Mouse (Mus musculus): ENCODE results near the gene Fam221a. TPM values are rescaled to one million over a fixed set of nuclear protein-coding genes. Genes with fewer than 3 reads are reported as not detected.

Gene Fam221a
- polyA plus RNA-seq, 1 experiment from 2014 or later: 4.6 TPM

DNA sequence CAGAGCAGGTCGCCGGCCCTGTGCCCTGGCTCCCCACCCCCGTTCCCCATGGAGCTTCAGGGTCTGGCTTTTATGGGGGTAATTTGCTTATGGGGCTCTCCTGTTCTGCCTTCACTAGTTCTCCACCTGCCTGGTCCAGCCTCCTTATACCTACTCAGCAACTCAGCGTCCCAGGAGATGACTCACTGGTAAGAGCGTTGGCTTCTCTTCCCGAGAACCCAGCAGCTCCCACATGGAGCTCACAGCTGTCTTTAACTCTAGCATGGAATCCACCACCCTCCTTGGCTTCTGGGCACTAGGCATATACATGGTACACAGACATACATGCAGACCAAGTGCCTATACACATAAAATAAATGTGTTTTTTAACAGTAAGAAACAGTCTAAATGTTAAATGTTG, 28.4 kb upstream of the Fam221a start:
- Histone ChIP-seq H3K4me3 (peak overlapping the region; percentile 21; the same call in 1 of the 2 replicates), H3K4me1 (peaks cover 11% of the 10 kb centered on the region), H3K9me3 (replicated peaks) (no peaks in the 10 kb centered on the region), H3K36me3 (no peaks in the 10 kb centered on the region), H3K27me3 (ENCODE audit: low read depth, poor library complexity, severe bottlenecking) (no peaks in the 10 kb centered on the region), H3K27ac (no peak overlapping the region)
- no peak for DNase-seq (ENCODE audit: low spot score)
- WGBS: 33% methylated on average over 6 of the region's 6 CpGs

DNA sequence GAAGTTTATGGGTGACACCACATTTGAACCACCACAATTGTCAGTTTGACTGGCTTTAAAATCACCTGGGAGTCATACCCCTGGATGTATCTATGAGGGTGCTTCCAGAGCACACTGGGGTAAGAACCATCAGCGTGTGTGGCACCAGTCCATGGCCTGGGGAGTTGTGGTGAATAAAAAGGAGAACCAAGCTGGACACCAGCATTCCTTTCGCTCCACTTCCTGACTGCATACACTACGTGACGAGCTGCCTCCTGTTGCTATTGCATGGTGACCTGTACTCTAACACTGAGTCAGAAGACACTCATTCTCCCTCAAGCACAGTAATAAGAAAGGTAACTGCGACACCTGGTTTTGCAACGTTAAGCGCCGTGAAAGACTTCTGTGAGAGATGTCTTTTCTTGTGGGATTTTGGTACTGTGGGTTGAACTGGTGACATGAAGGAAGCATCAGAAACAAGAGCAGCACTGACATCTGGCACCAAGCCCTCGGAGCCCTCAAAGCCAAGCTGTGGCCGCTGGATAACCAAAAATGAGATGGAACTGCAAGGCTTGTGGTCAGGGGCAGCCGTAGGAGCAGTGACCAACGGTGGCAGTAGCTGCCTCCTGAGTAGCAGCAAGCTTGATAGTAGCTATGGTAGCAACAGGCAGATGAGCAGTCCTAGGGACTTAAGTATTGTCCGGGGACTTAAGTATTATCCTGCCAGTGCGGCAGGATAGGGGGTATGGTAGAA, 23.6 kb upstream of the Fam221a start:
- Histone ChIP-seq H3K4me3 (no peak overlapping the region), H3K9me3 (replicated peaks) (no peaks in the 10 kb centered on the region), H3K27ac (no peak overlapping the region), H3K4me1 (peaks cover 4% of the 10 kb centered on the region), H3K27me3 (ENCODE audit: low read depth, poor library complexity, severe bottlenecking) (no peaks in the 10 kb centered on the region), H3K36me3 (no peaks in the 10 kb centered on the region)
- WGBS: 84% methylated on average over 14 of the region's 14 CpGs
- no peak for DNase-seq (ENCODE audit: low spot score)

DNA sequence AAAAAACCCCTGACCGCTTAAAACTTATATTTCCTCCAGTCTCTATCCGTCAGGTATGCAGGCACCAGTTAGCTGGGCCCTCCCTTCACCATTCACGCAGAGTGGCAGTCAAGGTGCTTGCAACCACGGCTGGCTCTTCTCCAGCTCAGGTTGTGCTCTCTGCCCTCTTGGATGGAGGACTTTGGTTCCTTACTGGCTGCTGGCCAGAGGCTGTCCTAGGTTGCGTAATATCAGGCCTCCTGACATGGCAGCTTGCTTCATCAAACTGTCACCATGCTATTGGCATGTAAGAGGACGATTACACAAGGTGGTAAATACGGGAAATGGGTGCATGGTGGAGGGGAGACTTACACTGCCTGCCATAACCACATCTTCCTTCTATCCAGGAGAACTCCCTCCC, 17.7 kb upstream of the Fam221a start:
- no peak for DNase-seq (ENCODE audit: low spot score)
- WGBS: 94% methylated on average over 7 of the region's 7 CpGs
- Histone ChIP-seq H3K36me3 (no peaks in the 10 kb centered on the region), H3K4me3 (no peak overlapping the region), H3K4me1 (no peaks in the 10 kb centered on the region), H3K27ac (no peak overlapping the region), H3K27me3 (ENCODE audit: low read depth, poor library complexity, severe bottlenecking) (no peaks in the 10 kb centered on the region), H3K9me3 (replicated peaks) (no peaks in the 10 kb centered on the region)

DNA sequence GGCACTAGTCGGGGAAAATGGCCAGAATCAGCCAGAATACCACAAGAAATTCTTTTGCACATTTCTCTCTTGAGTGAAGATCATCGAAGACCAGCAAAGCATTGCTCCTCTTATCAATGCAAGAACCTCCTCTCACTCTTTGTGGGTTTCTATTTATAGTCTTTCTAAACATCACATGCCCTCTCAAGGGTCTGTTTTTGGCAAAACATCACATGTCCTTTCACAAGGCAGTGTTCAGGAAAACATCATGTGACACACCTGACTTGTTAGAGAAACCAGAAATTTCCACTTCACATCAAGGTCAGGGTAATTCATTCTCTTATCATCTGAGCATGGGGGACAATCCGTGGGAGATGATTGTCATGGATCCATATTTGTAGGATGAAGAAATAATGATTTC, 12.9 kb upstream of the Fam221a start:
- Histone ChIP-seq H3K9me3 (replicated peaks) (no peaks in the 10 kb centered on the region), H3K36me3 (no peaks in the 10 kb centered on the region), H3K27me3 (ENCODE audit: low read depth, poor library complexity, severe bottlenecking) (no peaks in the 10 kb centered on the region), H3K4me1 (no peaks in the 10 kb centered on the region), H3K27ac (no peak overlapping the region), H3K4me3 (no peak overlapping the region)
- 93% methylated on average over 3 of the region's 3 CpGs for WGBS
- no peak for DNase-seq (ENCODE audit: low spot score)

DNA sequence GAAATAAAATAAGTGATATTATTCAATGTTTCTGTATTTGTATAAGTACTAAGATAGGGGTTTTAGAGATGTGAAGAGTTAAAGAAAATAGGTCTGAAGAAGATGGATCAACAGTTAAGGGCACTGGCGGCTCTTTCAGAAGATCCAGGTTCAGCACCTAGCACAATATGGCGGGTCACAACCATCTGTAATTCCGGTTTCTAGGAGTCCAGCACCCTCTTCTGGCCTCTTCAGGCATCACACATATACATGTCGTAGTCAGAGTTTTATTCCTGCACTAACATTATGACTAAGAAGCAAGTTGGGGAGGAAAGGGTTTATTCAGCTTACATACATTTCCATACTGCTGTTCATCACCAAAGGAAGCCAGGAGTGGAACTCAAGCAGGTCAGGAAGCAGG, 12.4 kb upstream of the Fam221a start:
- Histone ChIP-seq H3K4me1 (no peaks in the 10 kb centered on the region), H3K9me3 (replicated peaks) (no peaks in the 10 kb centered on the region), H3K4me3 (no peak overlapping the region), H3K27me3 (ENCODE audit: low read depth, poor library complexity, severe bottlenecking) (no peaks in the 10 kb centered on the region), H3K27ac (no peak overlapping the region), H3K36me3 (no peaks in the 10 kb centered on the region)
- no peak for DNase-seq (ENCODE audit: low spot score)
- WGBS: 57% methylated on average over 4 of the region's 4 CpGs

DNA sequence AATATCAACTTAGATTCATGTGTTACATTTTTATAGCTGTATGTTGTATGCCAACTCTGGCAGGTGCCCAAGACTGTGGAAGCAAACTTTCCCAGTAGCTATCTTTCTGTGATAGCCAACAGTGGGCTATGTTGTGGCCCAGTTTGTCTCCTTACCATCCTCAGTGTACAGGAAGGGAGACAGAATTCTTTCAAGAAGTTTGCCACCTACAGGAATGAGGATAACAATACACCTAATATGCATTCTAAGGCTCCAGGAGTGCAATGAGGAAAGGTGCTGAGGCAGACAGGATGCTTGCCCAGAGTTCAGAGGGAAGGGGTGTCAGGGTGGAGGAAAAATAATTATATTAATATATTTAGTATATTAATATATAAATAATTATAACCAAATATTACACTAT, 7.1 kb upstream of the Fam221a start:
- Histone ChIP-seq H3K9me3 (replicated peaks) (no peaks in the 10 kb centered on the region), H3K4me1 (peaks cover 7% of the 10 kb centered on the region; the same call in 1 of the 2 replicates), H3K4me3 (no peak overlapping the region), H3K27me3 (ENCODE audit: low read depth, poor library complexity, severe bottlenecking) (no peaks in the 10 kb centered on the region), H3K36me3 (no peaks in the 10 kb centered on the region), H3K27ac (no peak overlapping the region)
- DNase-seq (ENCODE audit: low spot score): no peak

DNA sequence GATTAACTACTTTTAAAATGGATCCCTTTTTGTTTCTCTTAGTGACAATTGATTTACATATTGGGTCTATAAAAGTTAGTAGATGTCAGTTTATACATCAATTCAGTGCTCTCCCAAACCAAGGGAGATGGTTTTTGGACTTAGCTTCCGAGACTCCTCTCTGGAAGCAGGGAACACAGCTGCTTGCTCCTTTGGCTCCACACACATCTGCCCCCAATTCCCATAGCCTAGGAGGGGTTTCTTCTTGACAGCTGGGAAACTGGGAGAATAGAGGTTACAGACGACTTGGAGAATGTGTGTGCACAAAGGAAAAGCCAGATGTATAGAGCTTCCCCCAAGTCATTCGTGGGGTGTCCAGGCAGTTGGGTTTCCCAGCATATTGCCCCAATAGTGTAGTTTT, 673 bp downstream of the Fam221a start:
- no peak for DNase-seq (ENCODE audit: low spot score)
- 50% methylated on average over 3 of the region's 3 CpGs for WGBS
- Histone ChIP-seq H3K9me3 (replicated peaks) (no peaks in the 10 kb centered on the region), H3K4me3 (peak overlapping the region; percentile 69), H3K27ac (peak overlapping the region; percentile 90), H3K36me3 (no peaks in the 10 kb centered on the region), H3K4me1 (peaks cover 16% of the 10 kb centered on the region), H3K27me3 (ENCODE audit: low read depth, poor library complexity, severe bottlenecking) (no peaks in the 10 kb centered on the region)

DNA sequence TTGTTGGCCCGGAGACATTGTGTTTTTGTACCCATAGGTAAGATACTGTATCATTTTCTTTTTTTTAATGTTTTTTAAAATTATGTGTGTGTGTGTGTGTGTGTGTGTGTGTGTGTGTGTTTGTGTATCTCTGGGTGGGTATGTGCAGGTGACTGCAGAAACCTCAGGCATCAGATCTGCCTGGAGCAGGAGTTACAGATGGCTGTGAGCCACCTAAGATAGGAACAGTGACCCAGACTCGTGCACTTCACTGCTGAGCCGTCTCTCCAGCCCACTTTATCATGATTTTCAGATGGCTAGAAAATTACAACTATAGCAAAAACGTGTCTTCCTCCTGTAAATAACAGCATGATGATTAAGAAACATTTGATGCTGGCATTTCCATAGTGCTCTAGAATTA, 5.2 kb downstream of the Fam221a start:
- 84% methylated on average over 4 of the region's 4 CpGs for WGBS
- Histone ChIP-seq H3K4me3 (no peak overlapping the region), H3K9me3 (replicated peaks) (no peaks in the 10 kb centered on the region), H3K27me3 (ENCODE audit: low read depth, poor library complexity, severe bottlenecking) (no peaks in the 10 kb centered on the region), H3K36me3 (no peaks in the 10 kb centered on the region), H3K27ac (no peak overlapping the region), H3K4me1 (peaks cover 10% of the 10 kb centered on the region)
- DNase-seq (ENCODE audit: low spot score): no peak

DNA sequence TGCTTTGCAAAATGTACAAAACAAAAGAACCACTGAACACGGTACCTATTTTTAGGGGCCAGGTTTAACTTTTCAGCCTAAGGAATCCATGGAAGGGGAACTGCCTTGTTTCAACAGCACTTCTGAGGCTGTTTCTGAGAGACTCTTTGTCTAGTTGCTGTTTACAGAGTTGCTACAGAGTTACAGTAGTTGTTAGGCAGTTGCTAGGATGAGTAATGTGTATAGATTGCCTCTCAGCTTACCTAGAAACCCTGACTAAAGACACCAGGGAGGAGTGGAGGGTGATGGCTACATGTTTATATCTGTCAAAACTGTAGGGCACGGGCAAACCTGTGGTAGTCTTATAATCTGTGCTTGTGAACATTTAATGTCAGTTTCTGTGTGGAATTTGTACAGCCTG, 6.4 kb downstream of the Fam221a start:
- Histone ChIP-seq H3K27me3 (ENCODE audit: low read depth, poor library complexity, severe bottlenecking) (no peaks in the 10 kb centered on the region), H3K4me3 (no peak overlapping the region), H3K9me3 (replicated peaks) (no peaks in the 10 kb centered on the region), H3K4me1 (no peaks in the 10 kb centered on the region), H3K27ac (no peak overlapping the region), H3K36me3 (no peaks in the 10 kb centered on the region)
- WGBS: 87% methylated on average over 2 of the region's 2 CpGs
- DNase-seq (ENCODE audit: low spot score): no peak

DNA sequence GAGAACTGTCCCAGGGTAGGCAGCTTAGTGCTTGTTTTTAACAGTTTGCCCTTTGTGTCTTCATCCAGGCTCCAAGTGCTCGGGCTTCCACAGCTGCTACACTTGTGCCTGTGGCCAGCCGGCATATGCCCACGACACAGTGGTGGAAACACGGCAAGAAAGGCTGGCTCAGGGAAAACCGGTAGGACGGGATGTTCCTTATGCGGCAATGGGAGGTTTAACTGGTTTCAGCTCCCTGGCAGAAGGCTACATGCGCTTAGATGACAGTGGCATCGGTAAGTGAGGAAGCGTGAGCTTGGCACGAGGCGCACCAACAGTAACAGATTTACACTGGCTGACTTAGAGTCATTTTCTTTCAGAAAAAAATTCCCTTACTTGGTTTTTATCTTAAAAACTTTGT, 10.8 kb downstream of the Fam221a start:
- Histone ChIP-seq H3K4me3 (no peak overlapping the region), H3K27me3 (ENCODE audit: low read depth, poor library complexity, severe bottlenecking) (no peaks in the 10 kb centered on the region), H3K4me1 (no peaks in the 10 kb centered on the region), H3K36me3 (no peaks in the 10 kb centered on the region), H3K9me3 (replicated peaks) (no peaks in the 10 kb centered on the region), H3K27ac (no peak overlapping the region)
- DNase-seq (ENCODE audit: low spot score): no peak
- WGBS: 66% methylated on average over 12 of the region's 12 CpGs

DNA sequence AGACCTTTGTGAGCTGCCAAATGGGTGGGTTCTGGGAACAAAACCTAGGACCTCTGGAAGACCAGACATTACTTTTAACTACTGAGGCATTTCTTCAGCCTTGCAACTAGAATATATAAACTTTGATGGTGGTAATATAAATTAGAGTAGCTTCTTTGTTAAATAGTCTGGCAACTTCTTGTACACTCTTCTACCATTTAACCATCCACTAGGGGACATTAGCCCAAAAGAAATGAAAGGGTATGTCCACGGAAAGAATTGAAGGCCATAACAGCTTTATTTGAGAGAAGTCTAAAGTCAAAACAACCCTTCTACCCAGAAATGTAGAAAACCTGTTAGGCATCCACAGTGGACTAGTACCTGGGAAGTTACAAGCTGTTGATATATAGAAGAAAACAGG, 26.7 kb downstream of the Fam221a start:
- no peaks in the 10 kb centered on the region for H3K27me3 ChIP-seq (ENCODE audit: low read depth, poor library complexity, severe bottlenecking)
- peaks cover 4% of the 10 kb centered on the region; the same call in 1 of the 2 replicates for H3K36me3 ChIP-seq
- no peak for DNase-seq (ENCODE audit: low spot score)
- H3K9me3 ChIP-seq (replicated peaks): 0 out of 2 replicates have a peak, but pooled peaks cover 2% of the 10 kb centered on the region
- no peaks in the 10 kb centered on the region for H3K4me1 ChIP-seq
- no peak overlapping the region for H3K4me3 ChIP-seq
- H3K27ac ChIP-seq: no peak overlapping the region
- WGBS: 81% methylated on average over 1 of the region's 1 CpGs

DNA sequence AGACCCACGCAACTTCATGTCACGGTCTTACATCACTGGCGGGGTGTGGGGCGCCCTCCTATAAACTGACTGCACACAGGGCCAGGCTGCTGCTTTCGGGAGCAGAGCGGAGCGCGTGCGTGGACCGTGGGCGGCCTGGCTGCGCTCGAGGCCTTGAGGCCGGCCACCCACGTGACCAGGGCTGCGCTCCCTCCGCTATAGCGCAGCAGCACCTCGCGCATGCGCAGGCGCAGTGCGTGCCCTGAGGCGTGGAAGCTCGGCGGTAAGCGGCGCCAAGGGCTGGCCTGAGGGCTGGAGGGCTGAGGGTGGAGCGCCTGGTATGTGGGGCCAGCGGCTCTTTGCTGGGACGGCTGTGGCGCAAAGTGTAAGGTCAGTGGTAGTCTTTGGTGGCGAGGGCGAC, 27.8 kb downstream of the Fam221a start, which contains the start of gene Stk31:
TSS of gene Stk31 (plus strand) at position 289 of the 400 bp plus-strand sequence.
- DNase-seq (ENCODE audit: low spot score): no peak
- WGBS: 83% methylated on average over 34 of the region's 34 CpGs
- Histone ChIP-seq H3K36me3 (no peaks in the 10 kb centered on the region), H3K4me3 (no peak within 1 kb of the TSS), H3K27ac (no peak within 1 kb of the TSS), H3K4me1 (no peaks in the 10 kb centered on the region), H3K9me3 (replicated peaks) (0 out of 2 replicates have a peak, but pooled peaks cover 2% of the 10 kb centered on the region), H3K27me3 (ENCODE audit: low read depth, poor library complexity, severe bottlenecking) (no peaks in the 10 kb centered on the region)

DNA sequence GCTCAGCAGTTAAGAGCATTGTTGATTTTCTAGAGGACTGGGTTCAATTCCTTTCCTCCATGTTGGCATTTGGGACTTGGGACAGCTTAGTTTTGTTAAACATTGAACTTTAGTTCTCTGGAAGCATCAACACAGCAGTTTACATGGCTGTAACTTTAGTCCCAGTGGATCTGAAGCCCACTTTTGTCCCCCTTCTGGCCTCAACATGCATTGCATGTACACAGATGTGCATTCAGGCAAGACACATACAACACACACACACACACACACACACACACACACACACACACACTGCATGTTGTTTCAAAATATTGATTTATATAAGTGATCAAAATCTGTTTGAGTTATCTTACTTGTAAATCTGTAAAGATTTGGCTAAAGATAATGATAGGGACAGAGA, 29.9 kb downstream of the Fam221a start:
- no peaks in the 10 kb centered on the region for H3K36me3 ChIP-seq
- H3K27me3 ChIP-seq (ENCODE audit: low read depth, poor library complexity, severe bottlenecking): no peaks in the 10 kb centered on the region
- DNase-seq (ENCODE audit: low spot score): peak; percentile 37

DNA sequence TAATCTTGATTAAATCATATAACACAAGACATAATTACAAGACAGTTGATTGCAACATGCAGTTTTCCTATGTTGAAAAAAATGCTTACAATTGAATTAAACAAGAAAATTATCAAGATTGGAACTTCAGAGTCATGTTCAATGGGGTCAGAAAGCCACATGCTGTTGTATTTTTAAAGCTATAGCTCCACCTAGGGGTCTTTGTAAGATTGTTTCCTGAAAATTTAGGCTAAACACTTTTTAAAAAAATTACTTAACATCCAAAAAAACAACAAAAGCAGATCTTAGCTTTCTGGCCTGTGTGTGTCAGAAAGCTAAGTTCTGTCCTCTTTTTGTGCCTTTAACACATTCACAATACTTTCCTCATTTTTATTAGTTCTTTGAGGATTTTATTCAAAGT, 30.8 kb downstream of the Fam221a start:
- no peak for DNase-seq (ENCODE audit: low spot score)
- no peaks in the 10 kb centered on the region for H3K36me3 ChIP-seq
- H3K4me3 ChIP-seq: no peak overlapping the region
- H3K27me3 ChIP-seq (ENCODE audit: low read depth, poor library complexity, severe bottlenecking): no peaks in the 10 kb centered on the region
- no peaks in the 10 kb centered on the region for H3K4me1 ChIP-seq
- H3K9me3 ChIP-seq (replicated peaks): 0 out of 2 replicates have a peak, but pooled peaks cover 2% of the 10 kb centered on the region
- no peak overlapping the region for H3K27ac ChIP-seq

More for the DNA sequence above, 29.9 kb downstream of the Fam221a start:
- Histone ChIP-seq H3K4me3 (no peak overlapping the region), H3K4me1 (no peaks in the 10 kb centered on the region), H3K27ac (no peak overlapping the region), H3K9me3 (replicated peaks) (0 out of 2 replicates have a peak, but pooled peaks cover 2% of the 10 kb centered on the region)
